Mouse (Mus musculus): ENCODE results near the gene Zfp710. TPM values are rescaled to one million over a fixed set of nuclear protein-coding genes. Genes with fewer than 3 reads are reported as not detected.

Gene Zfp710
- polyA plus RNA-seq, 1 experiment from 2014 or later: 15.0 TPM

GRCm38 (mm10) chr7:80004776-80005554, 19.6 kb upstream of the Zfp710 start:
- no peak overlapping the region for H3K27ac ChIP-seq (ENCODE audit: low read length)
- H3K27me3 ChIP-seq (ENCODE audit: control insufficient read depth, insufficient read depth, low read depth, low read length): no peaks in the 10 kb centered on the region
- no peak overlapping the region for H3K9ac ChIP-seq (ENCODE audit: low read depth, low read length)
- H3K4me1 ChIP-seq (ENCODE audit: control insufficient read depth, insufficient read depth, low read length): no peaks in the 10 kb centered on the region
- no peak overlapping the region for H3K4me3 ChIP-seq (ENCODE audit: low read depth, low read length)
- H3K4me2 ChIP-seq (ENCODE audit: low read length): no peak overlapping the region
- no peak for ATAC-seq
- 64% methylated on average over 19 of the region's 20 CpGs for WGBS
- H3K9me3 ChIP-seq (replicated peaks; ENCODE audit: control insufficient read depth, low read length, poor library complexity, severe bottlenecking): no peaks in the 10 kb centered on the region
- no peaks in the 10 kb centered on the region for H3K36me3 ChIP-seq (ENCODE audit: control insufficient read depth, insufficient read depth, low read length)

DNA sequence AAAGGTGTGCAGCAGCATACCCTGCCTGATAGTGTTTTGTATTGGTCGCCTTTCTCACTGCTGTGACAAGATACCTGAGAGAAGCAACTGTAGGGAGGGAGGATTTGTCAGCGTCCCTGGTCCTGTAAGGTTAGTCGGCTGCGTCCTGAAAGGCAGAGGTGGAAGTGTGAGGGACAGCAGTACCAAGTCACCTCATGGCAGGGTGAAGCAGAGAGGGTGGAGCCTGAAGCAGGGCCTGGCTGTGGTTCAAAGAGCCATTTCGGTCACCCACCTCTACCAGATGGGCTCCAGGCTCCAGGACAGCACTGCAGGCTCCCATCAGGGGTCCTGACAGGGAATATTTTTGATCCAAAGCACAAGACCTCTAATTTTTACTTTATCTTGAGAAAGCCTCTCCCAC, 13.9 kb upstream of the Zfp710 start:
- ATAC-seq: no peak
- no peaks in the 10 kb centered on the region for H3K27me3 ChIP-seq (ENCODE audit: control insufficient read depth, insufficient read depth, low read depth, low read length)
- H3K27ac ChIP-seq (ENCODE audit: low read length): no peak overlapping the region
- no peaks in the 10 kb centered on the region for H3K36me3 ChIP-seq (ENCODE audit: control insufficient read depth, insufficient read depth, low read length)
- no peak overlapping the region for H3K9ac ChIP-seq (ENCODE audit: low read depth, low read length)
- 79% methylated on average over 5 of the region's 5 CpGs for WGBS
- no peaks in the 10 kb centered on the region for H3K4me1 ChIP-seq (ENCODE audit: control insufficient read depth, insufficient read depth, low read length)
- no peak overlapping the region for H3K4me2 ChIP-seq (ENCODE audit: low read length)
- no peaks in the 10 kb centered on the region for H3K9me3 ChIP-seq (replicated peaks; ENCODE audit: control insufficient read depth, low read length, poor library complexity, severe bottlenecking)
- no peak overlapping the region for H3K4me3 ChIP-seq (ENCODE audit: low read depth, low read length)

DNA sequence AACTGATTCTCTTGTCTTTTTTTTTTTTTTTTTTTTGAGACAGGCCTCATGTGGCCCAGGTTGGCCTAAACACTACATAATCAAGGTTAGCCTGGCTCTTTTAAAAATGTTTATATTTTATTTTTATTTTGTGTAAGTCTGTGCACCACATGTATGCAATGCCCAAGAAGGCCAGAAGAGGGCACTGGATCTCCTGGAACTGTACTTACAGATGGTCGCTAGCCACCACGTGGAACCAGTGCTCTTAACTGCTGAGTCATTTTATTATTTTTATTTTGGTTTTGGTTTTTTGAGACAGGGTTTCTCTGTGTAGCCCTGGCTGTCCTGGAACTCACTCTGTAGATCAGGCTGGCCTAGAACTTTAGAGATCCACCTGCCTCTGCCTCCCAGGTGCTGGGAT, 13.1 kb upstream of the Zfp710 start:
- H3K9ac ChIP-seq (ENCODE audit: low read depth, low read length): no peak overlapping the region
- H3K4me2 ChIP-seq (ENCODE audit: low read length): no peak overlapping the region
- no peaks in the 10 kb centered on the region for H3K9me3 ChIP-seq (replicated peaks; ENCODE audit: control insufficient read depth, low read length, poor library complexity, severe bottlenecking)
- H3K4me1 ChIP-seq (ENCODE audit: control insufficient read depth, insufficient read depth, low read length): no peaks in the 10 kb centered on the region
- H3K27me3 ChIP-seq (ENCODE audit: control insufficient read depth, insufficient read depth, low read depth, low read length): no peaks in the 10 kb centered on the region
- no peak overlapping the region for H3K4me3 ChIP-seq (ENCODE audit: low read depth, low read length)
- H3K27ac ChIP-seq (ENCODE audit: low read length): no peak overlapping the region
- no peaks in the 10 kb centered on the region for H3K36me3 ChIP-seq (ENCODE audit: control insufficient read depth, insufficient read depth, low read length)
- 54% methylated on average over 2 of the region's 2 CpGs for WGBS
- ATAC-seq: no peak

DNA sequence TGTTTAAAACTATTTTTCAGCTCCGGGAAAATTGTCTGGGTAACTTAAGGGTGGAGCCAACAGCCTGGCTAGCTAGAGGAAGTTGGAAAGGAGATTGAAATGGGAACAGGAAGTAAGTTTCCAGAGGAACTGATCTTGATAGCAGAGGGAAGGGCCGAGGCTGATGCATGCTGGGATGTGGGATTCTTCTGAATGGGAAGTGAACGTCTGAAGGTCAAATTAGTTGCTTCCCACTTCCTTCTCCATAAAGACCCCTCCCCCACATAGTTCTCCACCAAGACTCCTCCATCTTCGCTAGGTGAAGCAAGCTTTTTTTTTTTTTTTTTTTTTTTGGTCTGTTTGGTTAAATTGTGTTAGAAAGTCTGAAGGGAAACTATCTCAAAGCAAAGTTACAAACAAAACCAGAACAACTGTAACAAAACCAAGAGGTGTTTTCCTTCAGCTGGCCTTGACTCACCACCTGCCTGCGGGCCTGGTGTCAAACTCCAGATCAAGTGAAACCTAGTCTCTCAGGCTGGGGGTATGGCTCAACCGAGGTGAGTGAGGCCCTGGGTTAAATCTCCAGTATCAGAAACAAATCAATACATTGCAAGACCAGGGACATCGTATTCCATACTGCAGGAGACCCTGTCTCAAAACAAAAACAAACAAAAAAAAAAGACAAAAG, 10.6 kb upstream of the Zfp710 start:
- H3K4me2 ChIP-seq (ENCODE audit: low read length): no peak overlapping the region
- WGBS: 74% methylated on average over 7 of the region's 7 CpGs
- H3K9ac ChIP-seq (ENCODE audit: low read depth, low read length): no peak overlapping the region
- H3K4me1 ChIP-seq (ENCODE audit: control insufficient read depth, insufficient read depth, low read length): no peaks in the 10 kb centered on the region
- ATAC-seq: no peak
- no peak overlapping the region for H3K27ac ChIP-seq (ENCODE audit: low read length)
- no peak overlapping the region for H3K4me3 ChIP-seq (ENCODE audit: low read depth, low read length)
- no peaks in the 10 kb centered on the region for H3K9me3 ChIP-seq (replicated peaks; ENCODE audit: control insufficient read depth, low read length, poor library complexity, severe bottlenecking)
- no peaks in the 10 kb centered on the region for H3K36me3 ChIP-seq (ENCODE audit: control insufficient read depth, insufficient read depth, low read length)
- no peaks in the 10 kb centered on the region for H3K27me3 ChIP-seq (ENCODE audit: control insufficient read depth, insufficient read depth, low read depth, low read length)

GRCm38 (mm10) chr7:80014826-80015755, 9.5 kb upstream of the Zfp710 start:
- H3K9ac ChIP-seq (ENCODE audit: low read depth, low read length): no peak overlapping the region
- H3K4me1 ChIP-seq (ENCODE audit: control insufficient read depth, insufficient read depth, low read length): no peaks in the 10 kb centered on the region
- H3K27ac ChIP-seq (ENCODE audit: low read length): no peak overlapping the region
- H3K4me2 ChIP-seq (ENCODE audit: low read length): no peak overlapping the region
- no peak for ATAC-seq
- no peaks in the 10 kb centered on the region for H3K9me3 ChIP-seq (replicated peaks; ENCODE audit: control insufficient read depth, low read length, poor library complexity, severe bottlenecking)
- no peak overlapping the region for H3K4me3 ChIP-seq (ENCODE audit: low read depth, low read length)
- H3K27me3 ChIP-seq (ENCODE audit: control insufficient read depth, insufficient read depth, low read depth, low read length): no peaks in the 10 kb centered on the region
- WGBS: 70% methylated on average over 21 of the region's 21 CpGs
- H3K36me3 ChIP-seq (ENCODE audit: control insufficient read depth, insufficient read depth, low read length): no peaks in the 10 kb centered on the region

DNA sequence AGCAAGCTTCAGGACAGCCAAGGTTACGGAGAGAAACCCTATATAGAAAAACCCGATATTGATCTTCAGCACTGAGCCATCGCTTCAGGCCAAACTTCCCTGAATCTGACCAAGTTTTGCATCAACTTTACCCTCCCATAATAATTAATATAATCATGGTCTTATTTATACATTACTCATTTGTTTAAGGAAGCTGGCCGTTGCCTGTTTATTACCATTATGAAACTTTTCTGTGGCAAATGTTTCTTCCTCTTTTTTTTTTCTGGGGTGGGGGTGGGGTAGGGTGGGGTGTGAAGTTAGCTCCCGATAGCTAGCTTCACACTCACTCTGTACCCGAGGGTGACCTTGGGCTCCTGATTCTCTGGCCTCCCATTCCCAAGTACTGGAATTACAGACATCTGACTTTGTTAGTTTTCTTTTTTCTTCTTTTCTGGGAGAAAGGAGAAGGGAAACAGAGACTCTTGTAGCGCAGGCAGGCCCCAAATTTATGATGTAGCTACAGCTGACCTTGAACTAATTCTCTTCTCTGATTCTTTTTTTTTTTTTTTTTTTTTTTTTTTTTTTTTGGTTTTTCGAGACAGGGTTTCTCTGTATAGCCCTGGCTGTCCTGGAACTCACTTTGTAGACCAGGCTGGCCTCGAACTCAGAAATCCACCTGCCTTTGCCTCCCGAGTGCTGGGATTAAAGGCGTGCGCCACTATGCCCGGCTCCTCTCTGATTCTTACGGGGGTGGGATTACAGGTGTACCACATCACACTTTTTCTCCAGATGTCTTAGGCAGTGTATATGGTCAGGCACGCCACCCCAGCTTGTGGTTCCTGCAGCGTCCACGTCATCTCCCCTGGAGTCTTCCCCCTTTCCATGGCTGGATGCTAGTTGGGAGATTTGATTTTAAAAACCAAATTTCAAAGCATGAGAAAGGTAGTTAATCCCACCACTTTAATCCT, 5.8 kb upstream of the Zfp710 start:
- WGBS: 90% methylated on average over 15 of the region's 17 CpGs
- H3K4me2 ChIP-seq (ENCODE audit: low read length): no peak overlapping the region
- no peak overlapping the region for H3K27ac ChIP-seq (ENCODE audit: low read length)
- no peak for ATAC-seq
- no peak overlapping the region for H3K9ac ChIP-seq (ENCODE audit: low read depth, low read length)
- H3K4me1 ChIP-seq (ENCODE audit: control insufficient read depth, insufficient read depth, low read length): no peaks in the 10 kb centered on the region
- no peaks in the 10 kb centered on the region for H3K9me3 ChIP-seq (replicated peaks; ENCODE audit: control insufficient read depth, low read length, poor library complexity, severe bottlenecking)
- no peak overlapping the region for H3K4me3 ChIP-seq (ENCODE audit: low read depth, low read length)
- H3K36me3 ChIP-seq (ENCODE audit: control insufficient read depth, insufficient read depth, low read length): no peaks in the 10 kb centered on the region
- H3K27me3 ChIP-seq (ENCODE audit: control insufficient read depth, insufficient read depth, low read depth, low read length): no peaks in the 10 kb centered on the region

- H3K4me3 ChIP-seq (ENCODE audit: low read depth, low read length): no peak overlapping the region
- no peaks in the 10 kb centered on the region for H3K9me3 ChIP-seq (replicated peaks; ENCODE audit: control insufficient read depth, low read length, poor library complexity, severe bottlenecking)
- H3K4me2 ChIP-seq (ENCODE audit: low read length): no peak overlapping the region
- peak overlapping the region; percentile 94; the same call in 1 of the 2 replicates for H3K27ac ChIP-seq (ENCODE audit: low read length)
- WGBS: 66% methylated on average over 5 of the region's 5 CpGs
- no peak overlapping the region for H3K9ac ChIP-seq (ENCODE audit: low read depth, low read length)
- no peaks in the 10 kb centered on the region for H3K27me3 ChIP-seq (ENCODE audit: control insufficient read depth, insufficient read depth, low read depth, low read length)
- H3K4me1 ChIP-seq (ENCODE audit: control insufficient read depth, insufficient read depth, low read length): peaks cover 26% of the 10 kb centered on the region
- no peaks in the 10 kb centered on the region for H3K36me3 ChIP-seq (ENCODE audit: control insufficient read depth, insufficient read depth, low read length)
- no peak for ATAC-seq
Observed at GRCm38 (mm10) chr7:80023621-80024435, 786 bp upstream of the Zfp710 start.
